Mouse (Mus musculus) activated CD4-positive, CD25-positive, alpha-beta regulatory T cell, adult 9 weeks (primary cell): ENCODE results near the gene Zkscan17. TPM values are rescaled to one million over a fixed set of nuclear protein-coding genes. Genes with fewer than 3 reads are reported as not detected.

Experiments
- polyA plus RNA-seq: library from polyadenylated mRNA; unstranded; fragments of 100-300 nt; shearing (Covaris generic); gene quantifications from one replicate; pipeline ENCODE4 v1.2.1, GENCODE M21; 2017

Gene Zkscan17
- 28.0 TPM for polyA plus RNA-seq

GRCm38 (mm10) chr11:59526472-59527080 is at the start of gene Zkscan17:
Gene Zkscan17, minus strand, starts transcription at chr11:59526751.

DNA sequence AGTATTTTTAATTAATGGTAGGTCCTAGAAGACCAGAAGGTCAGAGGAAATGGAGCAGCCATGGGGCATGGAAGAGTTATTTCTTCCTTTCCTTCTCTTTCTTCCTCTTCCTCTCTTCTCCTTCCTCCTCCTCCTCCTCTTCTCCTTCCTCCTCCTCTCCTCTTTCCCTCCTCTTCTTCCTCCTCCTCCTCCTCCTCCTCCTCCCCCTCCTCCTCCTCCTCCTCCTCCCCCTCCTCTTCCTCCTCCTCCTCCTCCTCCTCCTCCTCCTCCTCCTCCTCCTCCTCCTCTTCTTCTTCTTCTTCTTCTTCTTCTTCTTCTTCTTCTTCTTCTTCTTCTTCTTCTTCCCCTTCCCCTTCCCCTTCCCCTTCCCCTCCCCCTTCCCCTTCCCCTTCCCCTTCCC is 49.6 kb upstream of the Zkscan17 start, which contains the start of gene Olfr222:
Gene Olfr222, minus strand, starts transcription at position 101 of the 400 bp plus-strand sequence.

DNA sequence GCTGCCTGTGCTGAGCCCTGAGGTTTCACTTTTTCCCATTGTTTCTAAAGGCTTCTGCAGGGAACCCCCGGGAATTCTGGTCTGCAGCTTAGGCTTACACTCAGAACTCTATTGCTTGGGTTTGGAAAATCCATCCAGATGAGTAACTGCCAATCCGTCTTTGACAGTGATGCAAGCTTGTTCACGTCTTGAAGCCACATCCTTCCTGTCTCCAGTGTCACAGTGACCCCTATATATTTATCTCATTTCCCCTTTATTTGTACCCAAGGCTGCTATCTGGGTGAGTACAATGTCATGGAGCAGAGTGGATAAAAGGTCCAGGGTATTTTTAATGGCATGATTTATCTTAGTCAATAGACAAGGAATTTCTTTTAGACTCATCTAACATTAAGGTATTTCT is 14.8 kb upstream of the Zkscan17 start, which contains the start of gene Nlrp3:
Gene Nlrp3, plus strand, starts transcription at position 245 of the 400 bp plus-strand sequence.

GRCm38 (mm10) chr11:59472326-59472677 is 54.2 kb downstream of the Zkscan17 start, which contains the start of gene Zfp867:
Gene Zfp867, minus strand, starts transcription at chr11:59472474.

DNA sequence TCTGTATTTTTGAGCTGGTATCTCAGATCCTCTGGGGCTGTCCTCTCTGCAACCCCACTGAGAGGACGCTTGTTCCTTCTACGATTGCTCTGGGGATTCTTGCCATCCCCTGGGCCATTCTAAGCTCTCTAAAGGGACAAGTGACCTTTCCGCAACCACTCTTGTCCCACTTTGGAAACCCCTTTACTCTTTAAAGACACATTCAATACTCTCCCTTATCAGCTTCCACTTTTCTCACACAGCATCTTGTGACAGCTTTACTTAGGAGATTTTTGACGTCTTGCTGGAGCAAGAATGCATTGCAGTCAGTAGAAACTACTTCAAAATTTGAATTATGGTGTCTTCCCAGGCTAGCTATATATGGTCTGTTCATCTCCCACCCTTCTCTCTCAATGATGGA is 75.5 kb downstream of the Zkscan17 start, which contains the start of gene Snap47:
Gene Snap47, minus strand, starts transcription at position 101 of the 400 bp plus-strand sequence.

GRCm38 (mm10) chr11:59449741-59450229 is 76.8 kb downstream of the Zkscan17 start, which contains the start of gene Jmjd4:
Gene Jmjd4, plus strand, starts transcription at chr11:59450045.

Other genes with a start within 250 kb of the Zkscan17 start
- not detected for gene Wnt3a, start 236.0 kb downstream of the Zkscan17 start, polyA plus RNA-seq
- not detected for gene Wnt9a, start 219.8 kb downstream of the Zkscan17 start, polyA plus RNA-seq
- gene Prss38, start 151.1 kb downstream of the Zkscan17 start, polyA plus RNA-seq, result not detected
- gene Jmjd4, start 76.7 kb downstream of the Zkscan17 start, polyA plus RNA-seq, result 14.5 TPM
- 64.8 TPM for gene Snap47, start 75.6 kb downstream of the Zkscan17 start, polyA plus RNA-seq
- 2.9 TPM for gene Zfp867, start 54.3 kb downstream of the Zkscan17 start, polyA plus RNA-seq
- gene Nlrp3, start 14.8 kb upstream of the Zkscan17 start, polyA plus RNA-seq, result not detected
- not detected for gene Olfr222, start 49.5 kb upstream of the Zkscan17 start, polyA plus RNA-seq
- not detected for gene Olfr223, start 66.5 kb upstream of the Zkscan17 start, polyA plus RNA-seq
- gene Mprip, start 134.6 kb upstream of the Zkscan17 start, polyA plus RNA-seq, result 10.2 TPM